Mouse (Mus musculus) adrenal gland, adult 2 months (tissue): Measurements from ENCODE around the gene Stk39. TPM values are rescaled to one million over a fixed set of nuclear protein-coding genes. Genes with fewer than 3 reads are reported as not detected.

ENCODE experiments used
- DNase-seq: peaks from one replicate; pipeline ENCODE4 v3.0.0; 2021
- polyA plus RNA-seq: library from polyadenylated mRNA; depleted of rRNA; stranded (reverse); fragments of >200 nt; gene quantifications from 2 replicates; pipeline ENCODE4 v1.2.3, GENCODE M21; 2012; rRNA removed
- total RNA-seq, 2 experiments: library from RNA; stranded (reverse); gene quantifications; 2 replicates each; pipeline ENCODE4 v1.2.3; 2021

Gene Stk39
- total and polyA plus RNA-seq, 3 experiments: 18.3 to 96.2 (median 70.2) TPM

DNA sequence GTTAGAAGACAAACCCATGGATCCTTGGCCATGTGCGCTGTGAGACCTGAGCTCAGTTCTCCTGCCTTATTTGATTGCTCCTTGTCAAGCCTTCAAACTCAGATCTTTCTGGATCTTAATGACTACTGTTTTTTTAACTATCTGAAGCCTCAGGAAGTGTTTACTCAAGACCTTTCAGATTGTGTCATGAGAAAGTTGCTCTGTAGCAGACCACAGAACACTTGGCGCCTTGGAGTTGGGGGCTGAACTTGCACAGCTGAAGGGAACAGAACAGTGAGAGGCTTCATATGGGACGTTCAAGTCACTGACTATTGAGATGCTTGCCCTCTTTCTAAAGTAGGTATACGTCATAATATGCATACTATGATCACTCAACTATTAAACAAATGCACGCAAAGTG, 239.1 kb downstream of the Stk39 start:
- DNase-seq: no peak

DNA sequence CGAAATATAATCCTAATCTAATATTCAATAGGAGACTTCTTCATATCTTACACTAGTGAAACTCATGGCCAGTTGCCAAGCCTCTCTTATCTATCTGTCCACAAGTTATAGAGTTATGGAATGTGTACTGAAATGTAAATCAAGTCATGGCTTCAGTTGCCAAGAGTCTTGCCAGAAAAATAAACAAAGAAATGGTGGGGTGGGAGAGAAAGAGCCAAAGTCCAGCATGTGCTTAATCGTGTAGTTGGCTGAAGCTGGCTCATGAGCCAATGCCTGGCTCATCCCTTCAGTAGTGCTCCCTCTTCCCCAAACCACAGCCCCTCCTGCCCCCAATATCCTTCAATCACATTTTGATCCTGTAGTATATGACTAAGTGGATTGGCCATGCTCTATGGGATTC, 242.2 kb downstream of the Stk39 start:
- DNase-seq: no peak

DNA sequence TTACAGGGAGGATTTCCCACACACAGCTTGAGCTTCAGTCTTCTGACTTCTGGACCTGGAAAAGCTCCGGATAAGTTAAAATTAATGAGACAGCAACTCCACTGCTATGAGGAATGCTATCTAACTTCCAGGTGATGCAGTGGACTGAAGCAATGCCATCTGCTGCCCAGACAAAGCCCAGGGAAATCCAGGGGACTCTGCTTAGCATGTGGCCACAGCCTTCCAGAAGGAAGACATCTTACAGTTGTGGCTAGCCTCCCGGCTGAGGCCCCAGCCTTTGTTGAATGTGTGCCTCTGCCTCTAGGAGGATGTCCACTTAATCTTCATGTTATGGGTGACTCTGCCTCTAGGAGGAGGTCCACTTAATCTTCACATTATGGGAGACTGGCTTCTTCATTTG, 243.0 kb downstream of the Stk39 start:
- DNase-seq: no peak

DNA sequence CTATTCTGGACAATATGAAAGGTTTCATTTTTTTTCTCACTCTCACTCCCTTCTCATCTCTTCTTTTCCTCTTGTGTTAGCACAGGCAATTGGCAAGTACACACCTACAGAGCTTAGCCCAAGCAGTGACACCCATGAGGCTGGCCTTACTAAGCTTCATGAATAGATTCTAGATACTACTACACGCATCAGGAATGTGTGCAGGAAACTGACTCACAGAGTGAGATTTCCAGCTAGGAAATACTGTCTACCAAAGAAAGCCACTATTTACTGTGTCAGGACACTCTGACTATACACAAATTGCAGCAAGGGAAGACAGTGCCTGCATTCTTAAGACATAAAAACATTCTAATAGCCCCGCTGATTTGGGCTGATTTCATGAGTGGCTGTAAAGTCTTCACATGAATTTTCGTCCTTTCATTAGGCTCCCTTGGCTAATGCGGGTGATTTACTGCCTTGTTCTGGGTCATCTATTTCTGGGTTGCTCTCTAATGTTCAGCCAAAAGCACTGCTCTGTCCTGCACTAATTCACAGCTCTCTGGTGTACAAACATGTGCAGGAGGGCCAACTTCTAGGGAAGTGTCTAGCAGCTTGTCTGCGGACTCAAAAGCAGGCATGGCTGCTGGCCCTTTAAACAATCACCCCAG, 249.7 kb downstream of the Stk39 start:
- peak; percentile 67 for DNase-seq

DNA sequence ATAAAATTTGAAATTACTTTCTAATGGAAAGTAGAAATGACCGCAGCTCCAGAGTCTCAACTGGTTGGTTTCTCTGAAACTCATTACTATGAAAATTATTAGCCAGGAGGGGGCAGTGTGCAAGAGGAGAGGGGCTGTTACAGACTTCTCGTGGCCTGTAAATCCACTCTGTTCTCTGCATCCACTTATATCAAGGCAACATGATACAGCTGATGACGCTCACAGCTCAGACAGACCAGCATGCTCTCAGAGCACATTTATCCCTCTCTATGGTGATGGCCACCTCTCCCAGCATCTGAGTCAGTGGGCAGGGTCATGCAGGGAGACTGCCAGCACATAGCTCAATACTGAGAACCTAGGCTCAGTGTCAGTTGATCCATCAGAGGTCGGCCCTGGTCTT, 250.8 kb downstream of the Stk39 start:
- DNase-seq: no peak

DNA sequence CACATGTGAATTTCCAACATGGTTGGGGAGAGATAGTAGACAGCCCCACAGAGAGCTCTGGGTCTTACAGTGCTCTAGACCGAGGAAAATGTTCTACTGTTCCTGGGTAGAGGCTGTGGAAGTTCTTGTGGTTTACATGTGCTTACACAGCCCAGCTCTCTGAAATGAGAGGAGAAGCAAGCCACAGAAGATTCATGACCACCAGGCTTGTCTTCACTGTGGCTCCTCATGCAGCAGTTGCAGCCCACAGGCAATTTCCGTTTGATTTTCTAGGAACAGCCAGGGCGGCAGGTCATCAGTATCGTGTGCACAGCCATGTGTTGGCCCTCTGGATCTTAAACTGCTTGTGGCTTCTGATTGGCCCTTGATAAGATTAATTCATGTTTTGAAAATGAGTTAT, 252.2 kb downstream of the Stk39 start:
- no peak for DNase-seq

DNA sequence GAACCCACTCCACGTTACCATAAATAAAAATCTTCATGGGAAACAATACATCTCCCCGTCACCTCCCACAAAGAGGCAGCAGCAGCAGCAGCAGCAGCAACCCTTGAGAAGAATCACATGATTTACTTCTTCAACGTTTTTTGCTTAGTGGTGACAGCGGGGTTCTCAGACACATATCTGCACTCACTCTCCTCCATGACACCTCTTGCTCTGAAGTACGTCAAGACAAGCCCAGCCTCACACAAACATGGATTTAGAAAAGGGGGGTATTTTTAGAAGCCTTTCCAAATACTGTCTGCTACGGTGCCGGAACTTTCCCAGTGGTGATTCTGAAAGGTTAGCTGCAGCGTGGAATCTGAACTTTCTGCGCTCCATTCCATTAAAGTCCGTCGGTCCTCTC, 256.9 kb downstream of the Stk39 start:
- no peak for DNase-seq

DNA sequence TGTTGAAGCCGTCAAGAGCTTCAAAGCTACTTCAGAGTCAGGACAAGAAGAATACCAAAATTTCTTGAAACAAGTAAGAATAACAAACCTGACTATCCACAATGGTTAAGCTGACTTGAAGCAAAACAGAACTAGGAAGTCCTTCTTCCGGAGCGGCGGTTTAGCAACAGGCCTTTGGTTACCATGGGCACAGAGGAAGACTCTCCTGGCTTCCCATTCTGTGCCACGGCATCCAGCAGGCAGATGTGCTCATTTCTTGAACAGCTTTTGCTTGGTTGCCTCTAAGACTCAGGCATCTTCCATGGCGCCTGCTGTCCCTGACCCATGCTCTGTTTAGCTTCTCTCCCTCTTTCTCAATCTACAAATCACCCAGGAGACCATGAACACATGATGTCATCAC, 257.7 kb downstream of the Stk39 start:
- no peak for DNase-seq

DNA sequence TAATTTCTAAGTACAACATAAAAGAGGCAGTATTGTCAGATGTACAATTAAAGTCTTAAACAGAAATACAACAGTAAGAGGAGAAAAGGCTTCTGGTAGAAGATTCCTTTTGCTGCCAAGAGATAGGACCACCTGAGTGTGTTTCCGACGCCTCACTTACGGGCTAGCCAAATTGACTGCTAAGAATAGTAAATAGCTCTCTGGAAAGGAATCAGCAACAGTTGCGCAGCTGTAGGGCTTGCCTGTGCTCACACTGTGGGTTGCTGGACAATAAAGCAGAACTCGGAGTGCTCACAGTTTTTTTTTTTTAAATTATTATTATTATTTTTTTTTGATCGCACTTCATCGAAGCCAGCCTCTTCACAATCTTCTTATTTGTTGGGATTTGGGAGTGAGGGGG, 260.6 kb downstream of the Stk39 start:
- no peak for DNase-seq

DNA sequence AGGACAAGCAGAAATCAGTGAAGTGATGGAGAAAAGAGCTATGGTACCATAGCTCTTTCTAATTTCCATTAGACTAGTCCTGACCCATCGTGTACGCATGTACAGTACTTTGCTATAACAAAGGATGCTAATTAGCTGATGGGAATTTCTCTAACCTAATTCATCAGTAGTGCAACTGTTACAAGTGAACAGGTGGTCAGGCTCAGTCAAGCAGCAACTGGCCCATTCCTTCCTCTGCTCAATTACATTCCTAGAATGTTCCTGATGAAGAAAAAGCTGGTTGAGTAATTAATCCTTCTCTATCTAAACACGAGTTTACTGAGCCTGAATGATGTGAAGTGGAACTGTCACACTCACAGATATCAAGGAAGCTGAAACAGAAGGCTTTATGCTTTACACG, 275.8 kb downstream of the Stk39 start:
- DNase-seq: no peak

DNA sequence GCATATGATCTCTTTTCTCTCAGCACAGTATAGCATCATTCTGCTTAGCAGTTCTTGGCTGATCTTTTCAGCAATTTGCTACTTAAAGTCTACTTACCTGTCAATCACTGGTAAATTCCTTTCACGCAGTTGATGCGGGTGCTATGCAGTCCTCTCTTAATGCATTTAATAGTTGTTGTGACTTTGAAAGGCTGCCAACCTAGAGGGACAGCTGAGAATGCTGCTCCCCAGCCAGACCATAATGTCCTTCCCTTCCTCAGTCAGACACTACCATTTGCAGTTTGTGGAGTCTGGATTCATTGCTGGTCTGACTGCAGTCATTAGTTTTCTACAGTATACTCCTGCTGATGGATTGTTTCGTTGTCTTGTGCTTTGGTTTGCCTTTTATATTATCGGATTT, 277.6 kb downstream of the Stk39 start:
- no peak for DNase-seq

DNA sequence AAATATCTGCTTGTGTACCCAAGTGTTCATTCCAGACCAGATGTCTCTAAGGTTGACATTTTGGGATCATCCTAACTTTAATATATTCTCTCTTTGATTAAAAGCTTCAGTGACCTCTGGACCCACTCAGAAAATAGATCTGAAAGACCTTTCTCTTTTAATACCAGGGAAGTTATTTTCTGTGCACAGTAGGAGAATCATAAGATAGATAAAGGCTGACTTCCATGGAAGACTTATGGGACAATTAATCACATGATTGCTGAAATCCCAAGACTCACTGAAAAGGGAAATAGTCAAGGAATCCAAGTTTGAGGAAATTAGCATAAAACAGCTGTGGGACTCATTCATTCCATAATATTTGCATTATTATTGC, 278.6 kb downstream of the Stk39 start:
- no peak for DNase-seq

DNA sequence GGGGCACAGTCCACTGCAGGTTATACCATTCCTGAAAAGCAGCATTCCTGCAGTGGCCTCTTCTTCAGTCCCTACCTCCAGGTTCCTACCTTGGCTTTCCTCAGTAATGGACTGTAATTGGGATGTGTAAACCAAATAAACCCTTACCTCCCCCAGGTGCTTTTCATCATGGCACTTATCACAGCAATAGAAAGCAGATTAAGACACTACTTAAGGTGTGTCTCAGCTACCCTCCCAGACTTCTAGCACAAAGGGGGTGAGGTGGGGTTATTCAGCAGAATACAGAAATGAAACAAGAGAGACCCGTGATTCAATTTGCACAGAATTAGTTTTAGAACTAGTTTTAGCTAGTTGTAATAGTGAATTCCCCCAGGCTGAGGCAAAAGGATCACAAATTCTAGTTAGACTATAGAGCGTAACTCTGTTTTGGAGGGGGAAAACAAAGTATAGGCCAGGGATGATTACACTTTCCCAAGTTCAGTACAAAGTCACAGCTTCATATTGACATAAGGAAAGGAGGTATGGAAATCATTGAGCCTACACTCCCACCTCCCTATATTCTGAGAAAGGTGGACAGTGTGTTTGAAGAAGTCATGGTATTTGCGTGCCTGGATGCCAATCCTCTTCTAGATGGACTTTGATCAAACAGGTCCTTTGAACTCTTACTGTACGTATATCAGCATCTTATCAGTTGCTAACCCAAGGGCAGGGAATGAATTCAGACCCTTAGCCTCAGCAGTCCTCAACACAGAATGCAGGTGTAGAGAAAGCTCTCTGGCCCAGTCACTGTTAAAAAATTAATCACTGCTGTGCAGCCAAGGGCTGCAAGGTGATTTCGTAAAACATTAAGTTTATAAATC, 279.2 kb downstream of the Stk39 start:
- DNase-seq: no peak

DNA sequence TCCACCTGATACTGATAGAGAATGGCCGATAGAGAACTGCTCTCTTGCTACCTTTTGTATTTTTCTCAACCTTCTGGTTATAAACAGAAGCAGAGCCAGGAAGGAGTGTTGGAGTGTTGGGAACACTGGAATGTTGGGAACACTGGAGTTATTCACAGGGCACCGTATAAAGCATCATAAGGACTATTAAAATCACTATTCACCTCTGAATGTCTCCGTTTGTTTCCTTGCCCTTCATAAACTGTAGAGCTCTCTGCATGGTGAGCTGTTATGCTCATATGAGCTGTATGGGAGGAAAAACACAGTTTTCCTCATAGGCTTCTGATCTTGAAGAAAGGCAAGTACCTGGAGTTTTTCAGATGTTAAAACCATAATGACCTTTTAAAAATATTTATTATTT, 295.6 kb downstream of the Stk39 start:
- DNase-seq: no peak

DNA sequence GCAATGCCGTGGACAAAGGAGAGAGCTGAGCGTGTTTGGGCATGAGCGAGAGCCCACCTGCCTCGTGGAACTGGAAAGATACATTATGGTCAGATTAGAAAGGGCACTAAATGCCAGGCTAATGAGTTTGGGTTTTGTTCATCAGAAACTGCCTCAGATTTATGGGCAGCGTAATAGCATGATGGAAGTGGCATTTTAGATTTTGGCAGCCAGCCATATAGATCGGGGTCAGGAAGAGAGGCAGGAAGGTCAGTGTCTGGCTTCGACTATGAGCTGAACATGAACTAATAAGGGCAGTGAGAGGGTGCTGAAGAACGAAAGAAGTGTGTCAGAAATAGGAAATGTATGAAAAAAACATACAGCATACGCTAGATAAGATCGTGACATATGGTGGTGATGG, 300.8 kb downstream of the Stk39 start:
- peak; percentile 63 for DNase-seq

DNA sequence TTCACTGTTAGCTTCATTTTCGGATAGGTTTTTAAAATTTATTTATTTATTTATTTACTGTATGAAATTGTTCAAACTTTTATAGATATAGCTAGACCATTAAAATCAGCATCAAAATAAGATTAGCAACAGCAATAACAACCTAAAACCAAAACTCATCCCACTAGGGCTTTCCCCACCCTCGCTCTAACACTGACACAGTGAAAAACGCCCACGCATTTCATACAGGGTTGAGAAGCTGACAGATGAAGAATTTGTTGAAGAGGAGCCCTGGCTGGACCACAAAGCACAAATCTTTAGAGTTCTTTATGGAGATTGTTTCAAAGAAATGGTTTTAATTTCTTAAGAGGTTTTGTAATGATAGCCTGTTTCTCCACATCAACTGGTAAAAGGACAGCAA, 310.1 kb downstream of the Stk39 start:
- DNase-seq: no peak

DNA sequence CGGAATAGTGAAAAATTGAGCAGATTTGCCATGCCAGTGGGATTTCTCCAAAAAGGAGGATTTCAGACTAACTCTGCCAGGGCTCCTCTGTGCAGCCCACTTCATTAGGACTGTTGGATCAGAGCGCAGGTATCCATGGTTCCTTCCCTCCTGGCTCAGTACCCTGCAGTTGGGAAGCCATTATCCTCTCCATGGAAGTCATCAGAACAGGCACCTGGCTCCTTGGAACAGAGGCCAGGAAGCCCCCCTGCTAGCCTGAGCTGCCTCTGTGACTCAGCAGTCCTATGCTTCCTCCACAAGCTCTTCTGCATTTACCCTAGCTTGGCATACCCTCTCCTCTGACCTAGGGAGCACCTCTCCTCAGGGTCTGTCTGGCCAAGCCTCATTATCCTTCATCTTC, 311.5 kb downstream of the Stk39 start:
- no peak for DNase-seq

Other genes starting within 250 kb of the Stk39 start
- not detected for gene 4933409G03Rik, start 110.1 kb upstream of the Stk39 start, total RNA-seq
- not detected in 2 replicates for gene 4933409G03Rik, start 110.1 kb upstream of the Stk39 start, polyA plus RNA-seq
- not detected for gene 4932414N04Rik, start 184.2 kb upstream of the Stk39 start, total RNA-seq
- not detected in 2 replicates for gene 4932414N04Rik, start 184.2 kb upstream of the Stk39 start, polyA plus RNA-seq